Mouse (Mus musculus): ENCODE measurements at regions not wholly inside any gene's neighbourhood (a gene's known extent, or its start where the extent isn't known, plus 50 kb on each side); places are given as distances from the start of the nearest gene placed in this dataset.

DNA sequence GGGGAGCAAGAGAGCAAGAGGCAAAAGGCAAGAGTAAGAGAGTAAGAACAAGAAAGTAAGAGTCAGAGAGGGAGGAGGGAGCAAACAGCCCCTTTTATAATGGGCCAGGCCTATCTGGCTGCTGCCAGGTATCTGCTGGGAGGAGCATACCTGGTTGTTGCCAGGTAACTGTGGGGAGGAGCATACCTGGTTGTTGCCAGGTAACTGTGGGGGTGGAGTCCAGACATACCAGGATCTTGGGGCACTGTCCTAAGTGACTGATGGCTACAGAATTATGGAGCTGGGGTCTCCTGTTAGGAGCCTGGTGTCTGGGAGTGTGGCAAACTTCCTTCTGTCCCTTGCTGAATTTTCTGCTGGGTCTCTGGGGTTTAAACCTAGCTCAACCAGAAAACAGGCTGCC is 469.8 kb upstream of the Syt1 start:
- DNase-seq, result no peak

GRCm38 (mm10) chr10:109479941-109480340 is 469.2 kb upstream of the Syt1 start:
- DNase-seq, result no peak

DNA sequence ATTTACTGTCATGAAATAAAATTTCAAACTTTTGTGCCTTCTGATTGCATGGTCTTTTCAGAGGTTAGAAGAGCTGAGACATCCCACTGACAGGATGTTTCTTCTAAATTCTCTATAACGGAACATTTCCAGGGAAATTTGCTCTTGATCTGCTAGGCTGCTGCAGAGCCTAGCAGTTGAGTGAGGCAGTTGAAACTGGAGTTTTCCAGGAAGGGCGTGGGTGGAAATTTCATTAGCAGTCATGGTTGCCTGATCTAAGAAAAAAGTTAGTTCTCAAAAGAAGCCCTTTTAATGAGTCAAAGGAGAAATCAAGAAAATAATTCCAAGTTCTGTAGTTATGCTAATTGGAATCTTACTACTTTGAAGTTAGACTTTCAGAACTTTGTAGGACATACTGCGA is 455.7 kb upstream of the Syt1 start:
- no peak for DNase-seq

- DNase-seq, result no peak
Measured at GRCm38 (mm10) chr10:109431112-109431511, 420.3 kb upstream of the Syt1 start.

DNA sequence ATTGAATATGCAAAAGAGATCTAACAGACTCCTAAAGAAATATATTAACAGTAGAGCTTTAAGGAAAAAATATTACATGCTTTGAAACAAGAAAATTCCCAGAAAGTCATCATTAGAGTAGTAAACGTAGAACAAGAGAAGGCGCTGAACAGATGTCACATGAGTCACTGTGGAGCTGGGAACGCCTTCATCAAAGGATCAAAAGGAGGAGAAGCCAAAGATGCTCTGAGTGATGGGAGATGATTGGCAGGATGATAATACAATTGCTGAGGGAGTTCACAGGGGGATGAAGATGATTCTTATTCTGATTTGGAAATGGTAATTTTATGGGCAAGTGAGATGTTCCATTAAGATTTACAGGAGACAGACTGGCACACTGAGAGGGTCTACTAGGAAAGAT is 417.1 kb upstream of the Syt1 start:
- DNase-seq, result no peak

DNA sequence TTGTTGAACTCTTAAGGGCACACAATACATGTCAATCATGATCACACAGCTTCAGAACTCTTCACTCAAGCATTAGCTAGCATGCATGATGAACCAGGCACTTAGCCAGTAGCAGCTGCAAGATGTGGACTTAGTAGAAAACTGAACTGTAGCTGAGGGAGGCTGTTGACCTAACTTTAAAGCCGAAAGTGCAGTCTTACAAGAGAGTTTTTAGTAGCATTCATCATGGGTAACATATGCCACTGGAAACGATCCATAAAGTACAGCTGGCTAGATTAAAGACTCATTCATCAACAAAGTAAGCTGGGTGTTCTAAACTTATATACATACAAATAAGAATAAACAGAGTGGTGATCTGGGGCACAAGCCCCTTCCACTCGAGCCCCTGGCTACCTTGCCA is 396.2 kb upstream of the Syt1 start:
- no peak for DNase-seq

DNA sequence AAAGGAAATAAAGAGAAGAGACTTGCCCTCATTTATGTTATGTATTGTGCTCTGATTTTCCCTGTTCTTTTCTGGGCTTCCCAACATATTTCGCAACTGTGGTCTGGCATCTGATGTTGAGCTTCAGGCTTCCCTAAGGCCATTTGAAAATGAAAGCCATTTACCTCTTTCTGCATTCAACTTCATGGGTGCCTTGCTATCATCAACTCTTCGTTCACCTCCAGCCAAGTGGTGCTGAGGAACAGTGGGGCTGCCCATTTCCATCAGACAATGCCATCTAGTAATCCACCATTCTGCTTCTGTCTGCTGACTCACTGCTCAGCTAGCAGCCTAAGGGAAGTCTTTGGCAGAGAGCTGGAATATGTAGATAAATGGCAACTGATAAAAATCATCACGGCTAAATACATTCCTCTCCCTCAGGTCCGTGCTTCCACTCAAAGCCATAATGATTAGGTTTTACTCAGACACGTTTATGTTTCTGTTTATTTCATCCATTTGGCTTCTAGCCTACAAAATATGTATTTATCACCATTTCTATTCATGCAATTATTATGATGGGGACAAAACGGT is 394.4 kb upstream of the Syt1 start:
- DNase-seq, result no peak

DNA sequence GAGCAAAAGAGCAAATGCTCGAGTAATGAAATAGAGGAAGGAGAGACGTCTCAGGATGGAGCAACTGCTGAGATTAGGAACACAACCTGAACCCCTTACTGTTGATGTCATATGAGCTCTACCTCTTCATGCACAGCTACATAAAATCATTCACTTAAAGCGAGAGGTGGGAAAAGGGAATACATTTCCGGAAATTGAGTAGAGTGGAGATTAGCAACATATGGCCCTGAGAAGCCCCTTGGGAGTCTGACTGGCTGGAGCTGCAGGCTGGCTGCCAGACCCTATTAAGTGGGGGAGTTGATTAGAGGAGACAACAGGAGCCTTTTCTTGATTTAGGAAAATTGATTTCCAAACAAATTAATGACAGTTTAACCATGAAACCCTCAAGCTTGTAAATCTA is 373.0 kb upstream of the Syt1 start:
- DNase-seq, result no peak

GRCm38 (mm10) chr10:109378846-109379245 is 368.1 kb upstream of the Syt1 start:
- DNase-seq, result no peak

DNA sequence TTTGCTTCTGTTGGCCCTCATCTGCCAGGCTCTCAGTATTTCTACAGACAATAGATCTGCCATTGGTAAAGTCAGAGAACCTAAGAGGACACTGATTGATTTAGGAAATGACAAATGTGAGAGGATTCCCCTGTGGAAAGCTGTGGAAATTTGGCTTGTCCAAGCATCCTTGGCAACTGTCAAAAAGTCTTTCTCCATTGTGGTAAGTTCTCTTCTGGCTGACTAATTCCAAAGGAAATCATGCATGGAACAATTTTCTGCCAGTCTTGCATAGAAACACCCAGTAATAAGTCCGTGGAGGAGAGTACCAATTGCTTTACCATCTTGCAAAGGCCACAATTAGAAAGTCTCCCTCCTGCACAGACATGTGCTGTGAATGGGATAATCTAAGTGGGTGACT is 349.4 kb upstream of the Syt1 start:
- DNase-seq, result no peak

- no peak for DNase-seq
Measured at GRCm38 (mm10) chr10:109358812-109359211, 348.0 kb upstream of the Syt1 start.

DNA sequence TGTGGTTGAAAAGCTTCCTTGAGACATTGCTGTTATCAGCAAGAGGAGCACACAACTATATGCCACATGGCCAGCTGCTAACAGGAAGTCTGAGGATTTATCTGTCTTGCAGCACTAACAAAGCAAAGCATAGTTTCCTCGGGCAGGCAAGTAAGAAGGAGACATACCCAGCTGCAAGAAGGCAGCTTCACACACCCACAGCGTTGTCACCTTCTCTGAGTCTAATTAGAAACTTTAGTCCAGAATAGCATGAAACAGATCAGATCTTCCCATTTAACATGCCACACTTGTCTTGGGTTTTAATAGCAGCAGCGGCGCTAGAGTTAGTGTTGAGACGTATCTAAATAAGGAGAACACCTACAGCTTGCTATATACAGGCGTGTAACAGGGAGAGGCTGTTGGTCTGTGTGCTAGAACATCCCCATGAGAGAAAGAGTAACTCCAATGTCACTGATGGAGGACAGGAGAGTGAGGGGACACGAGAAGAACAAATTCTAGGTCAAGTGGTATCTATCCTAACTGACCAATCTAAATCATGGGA is 322.1 kb upstream of the Syt1 start:
- no peak for DNase-seq

DNA sequence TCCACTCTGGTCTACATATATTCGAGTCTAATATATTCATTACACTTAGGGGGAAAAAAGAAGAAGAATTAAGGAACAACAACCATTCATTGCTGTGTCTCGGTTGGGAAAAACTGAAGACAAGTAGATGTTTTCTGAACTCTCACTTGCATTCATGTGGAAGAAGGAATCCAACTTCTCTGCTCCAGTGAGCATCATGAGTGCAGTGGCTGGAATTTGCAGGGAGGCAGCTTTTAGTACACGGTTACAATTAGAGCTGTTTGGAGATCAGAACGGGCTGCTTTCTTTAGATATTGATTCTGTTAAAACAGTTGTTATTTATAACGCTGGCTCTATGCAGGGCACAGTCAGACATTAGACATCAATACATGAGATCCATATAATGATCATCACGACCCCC is 298.5 kb upstream of the Syt1 start:
- no peak for DNase-seq

- DNase-seq, result no peak
Measured at GRCm38 (mm10) chr10:109300199-109300598, 289.4 kb upstream of the Syt1 start.

DNA sequence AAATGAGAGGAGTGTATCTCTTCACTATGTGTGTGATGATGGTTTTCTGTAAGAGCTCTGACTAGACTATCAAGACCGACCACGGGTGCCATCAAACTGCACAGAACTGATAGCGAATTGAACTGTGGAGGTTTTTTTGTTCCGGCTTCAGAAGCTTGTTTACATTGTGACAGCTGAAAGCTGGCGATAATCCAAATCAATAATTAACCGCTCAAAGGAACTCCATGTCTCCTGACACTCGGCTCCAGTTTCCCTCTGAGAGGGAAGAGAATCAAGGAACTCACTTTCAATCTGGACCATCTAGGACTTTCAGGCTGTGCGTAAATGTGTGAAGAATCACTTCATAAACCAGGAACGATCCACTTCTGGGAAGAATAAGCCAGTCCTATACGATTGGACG is 289.0 kb upstream of the Syt1 start:
- no peak for DNase-seq

- no peak for DNase-seq
Measured at GRCm38 (mm10) chr10:109283348-109283747, 272.6 kb upstream of the Syt1 start.

DNA sequence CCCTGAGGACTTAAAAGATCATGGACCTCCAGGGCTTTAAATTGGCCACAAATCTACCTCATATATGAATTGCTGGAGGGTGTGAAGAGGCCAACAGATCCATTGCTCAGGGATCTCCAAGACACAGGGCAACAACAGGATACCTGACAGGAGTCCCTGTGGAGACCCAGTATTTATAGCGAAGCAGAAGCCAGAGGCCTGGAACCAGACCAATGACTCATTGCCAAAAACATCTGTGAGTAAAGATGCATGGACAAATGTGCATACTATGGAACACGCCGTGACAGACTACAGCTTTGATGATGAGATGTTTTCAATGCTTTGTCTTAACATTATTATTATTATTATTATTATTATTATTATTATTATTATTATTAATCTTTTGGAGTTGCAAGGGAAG is 239.0 kb upstream of the Syt1 start:
- DNase-seq, result no peak

DNA sequence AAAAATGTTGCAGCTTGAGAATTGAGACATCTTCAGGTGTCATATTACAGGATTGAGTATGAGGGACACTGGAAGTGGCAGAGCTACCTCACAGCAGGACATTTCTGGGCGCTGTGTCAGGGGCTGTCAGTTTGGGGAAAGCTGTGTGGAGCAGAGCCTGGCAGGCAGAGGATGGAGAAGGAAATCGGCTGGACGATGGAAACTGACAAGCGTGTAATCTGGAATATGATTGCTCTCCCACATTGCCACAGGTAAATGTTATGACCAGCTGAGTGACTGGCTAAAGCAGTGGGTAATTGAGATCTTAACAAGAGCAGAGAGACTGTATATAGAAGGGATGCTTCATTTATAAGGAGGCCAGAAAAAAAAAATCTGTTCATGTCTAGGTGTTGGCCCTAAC is 235.5 kb upstream of the Syt1 start:
- DNase-seq, result no peak

DNA sequence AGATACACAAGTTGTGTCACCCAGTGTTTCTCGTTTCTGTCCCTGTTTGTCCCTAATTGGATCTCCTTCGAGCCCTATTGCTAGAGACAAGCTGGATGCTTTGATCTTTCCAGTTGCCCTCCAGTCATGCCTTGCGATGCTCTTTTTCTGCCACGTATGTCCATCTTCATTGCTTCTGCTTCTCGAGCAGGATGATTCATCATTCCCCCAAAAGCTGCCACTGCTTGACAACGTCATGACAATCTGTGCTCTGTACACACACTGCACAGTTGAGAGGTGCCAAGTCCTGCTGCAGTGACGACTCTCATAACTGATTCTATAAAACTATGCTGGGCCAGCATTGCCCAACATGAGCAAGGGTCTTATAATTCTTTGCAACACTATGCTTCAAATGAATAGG is 226.2 kb upstream of the Syt1 start:
- DNase-seq, result no peak

GRCm38 (mm10) chr10:109226989-109227388 is 216.2 kb upstream of the Syt1 start:
- DNase-seq, result no peak

DNA sequence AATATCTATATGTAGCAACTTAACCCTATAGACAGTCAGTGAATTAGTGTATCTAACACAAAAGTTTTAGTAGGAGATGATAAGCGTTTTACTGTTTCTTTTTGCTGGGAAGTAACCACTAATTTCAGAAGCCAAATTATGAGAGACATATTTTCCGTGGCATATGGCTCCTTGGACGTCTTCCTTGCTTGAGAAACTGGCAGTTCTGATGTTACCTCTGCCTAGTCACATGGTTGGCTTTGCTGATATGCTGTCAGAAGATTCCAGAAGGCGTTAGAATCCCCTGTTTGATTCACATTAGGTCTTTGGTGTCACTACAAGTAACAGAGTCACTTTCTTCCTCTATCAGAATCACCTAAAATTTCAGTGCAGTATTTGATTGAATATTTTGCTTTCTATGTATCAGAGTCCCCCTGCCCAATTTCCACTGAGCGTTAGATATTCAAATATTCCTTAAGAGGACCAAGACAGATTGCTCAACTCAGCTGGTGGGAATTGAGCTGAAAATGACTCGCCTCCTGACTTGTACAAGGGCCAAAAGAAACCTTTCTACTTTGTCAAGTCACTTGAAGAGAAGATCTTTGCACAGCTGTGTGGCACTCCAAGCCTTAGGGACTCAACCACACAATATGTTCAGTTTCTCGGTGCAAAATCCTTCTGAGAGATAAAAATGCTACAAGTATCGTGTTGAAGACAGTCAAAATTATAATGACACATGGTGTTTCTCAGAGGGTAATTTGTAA is 178.2 kb upstream of the Syt1 start:
- no peak for DNase-seq

DNA sequence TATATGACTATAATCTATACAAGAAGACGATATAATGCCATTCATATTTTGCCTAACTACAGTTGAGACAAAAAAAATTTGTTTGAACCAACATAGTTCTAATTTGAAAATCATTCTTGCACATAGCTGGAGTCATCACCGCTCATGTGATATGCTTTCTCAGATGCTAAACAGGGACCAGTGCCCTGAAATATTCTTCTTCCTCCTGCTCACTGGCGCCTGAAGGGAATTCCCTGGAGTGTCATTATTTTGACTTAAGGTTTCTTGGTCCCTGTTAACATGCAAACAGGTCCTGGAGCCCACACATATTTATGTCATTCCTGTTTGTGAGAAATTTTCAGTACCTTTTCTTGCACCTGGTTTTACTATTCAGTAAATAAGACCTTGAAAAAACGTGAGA is 177.5 kb upstream of the Syt1 start:
- no peak for DNase-seq

- DNase-seq, result no peak
Measured at GRCm38 (mm10) chr10:109185243-109185642, 174.5 kb upstream of the Syt1 start.

DNA sequence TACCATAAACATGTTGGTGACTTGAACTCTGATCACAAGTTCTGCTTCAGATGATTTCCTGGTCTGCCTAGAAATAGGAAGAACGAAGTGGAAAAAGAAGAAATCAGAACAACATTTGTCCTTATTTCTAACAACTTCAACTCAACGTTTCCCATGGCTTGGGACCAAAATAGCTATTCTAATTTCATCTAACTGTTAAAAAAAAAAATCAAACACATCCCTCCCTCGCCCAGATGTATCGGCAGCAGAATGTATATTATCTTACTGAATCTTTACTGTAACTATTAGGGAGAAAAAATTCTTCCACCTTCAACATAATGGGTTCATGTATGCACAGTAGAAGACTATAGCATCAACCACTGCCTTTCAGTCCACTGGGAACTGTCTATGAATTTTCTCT is 169.7 kb upstream of the Syt1 start:
- no peak for DNase-seq
